Mouse (Mus musculus): ENCODE data around the gene Ginm1. TPM values are rescaled to one million over a fixed set of nuclear protein-coding genes. Genes with fewer than 3 reads are reported as not detected.

The Ginm1 gene
- polyA plus RNA-seq (2014; fragmentation: Nextera tagmentation; extraction: Ambion mirVana), result 82.9 and 87.3 TPM in 2 replicates

- peak within 1 kb of the TSS; percentile 34; the same call in 1 of the 2 replicates for H3K27ac ChIP-seq (replicated peaks; ENCODE audit: low read depth, low read length)
- peak; percentile 95 for ATAC-seq (ENCODE audit: low read depth)
- no peaks in the 10 kb centered on the region for H3K27me3 ChIP-seq (replicated peaks; ENCODE audit: control insufficient read depth, insufficient read depth, low read length)
- under 1% methylated on average over 51 of the region's 52 CpGs for whole genome bisulfite sequencing
- H3K4me2 ChIP-seq (ENCODE audit: low read depth, low read length), result peak within 1 kb of the TSS; percentile 76
- H3K4me1 ChIP-seq (ENCODE audit: control insufficient read depth, insufficient read depth, low read length), result peaks cover 11% of the 10 kb centered on the region
- H3K9me3 ChIP-seq (ENCODE audit: control insufficient read depth, low read length), result no peaks in the 10 kb centered on the region
- DNase-seq (ENCODE audit: low spot score), result peak; percentile 95
- H3K4me3 ChIP-seq (ENCODE audit: low read depth, low read length), result peak within 1 kb of the TSS; percentile 97
- H3K36me3 ChIP-seq (ENCODE audit: control insufficient read depth, insufficient read depth, low read length), result peaks cover 42% of the 10 kb centered on the region
- peak within 1 kb of the TSS; percentile 84 for H3K9ac ChIP-seq (ENCODE audit: low read depth, low read length)
These were observed at the start of gene Ginm1, which contains the start of gene Ppil4 for GRCm38 (mm10) chr10:7792751-7793385. Gene Ginm1, minus strand, starts transcription at chr10:7792824. Gene Ppil4, plus strand, starts transcription at chr10:7792891.

- H3K4me3 ChIP-seq (ENCODE audit: low read depth, low read length), result no peak overlapping the region
- H3K27ac ChIP-seq (replicated peaks; ENCODE audit: low read depth, low read length), result no peak overlapping the region
- no peak overlapping the region for H3K4me2 ChIP-seq (ENCODE audit: low read depth, low read length)
- no peaks in the 10 kb centered on the region for H3K36me3 ChIP-seq (ENCODE audit: control insufficient read depth, insufficient read depth, low read length)
- DNase-seq (ENCODE audit: low spot score), result peak; percentile 28
- no peak for ATAC-seq (ENCODE audit: low read depth)
- no peak overlapping the region for H3K9ac ChIP-seq (ENCODE audit: low read depth, low read length)
- H3K9me3 ChIP-seq (ENCODE audit: control insufficient read depth, low read length), result no peaks in the 10 kb centered on the region
- no peaks in the 10 kb centered on the region for H3K27me3 ChIP-seq (replicated peaks; ENCODE audit: control insufficient read depth, insufficient read depth, low read length)
- WGBS, result 63% methylated on average over 14 of the region's 14 CpGs
- H3K4me1 ChIP-seq (ENCODE audit: control insufficient read depth, insufficient read depth, low read length), result no peaks in the 10 kb centered on the region
These were observed 49.0 kb upstream of the Ginm1 start for GRCm38 (mm10) chr10:7841571-7842080.

GRCm38 (mm10) chr10:7840785-7841184, 48.2 kb upstream of the Ginm1 start:
- WGBS, result 52% methylated on average over 3 of the region's 3 CpGs
- Histone ChIP-seq H3K9ac (ENCODE audit: low read depth, low read length) (no peak overlapping the region), H3K27ac (replicated peaks; ENCODE audit: low read depth, low read length) (no peak overlapping the region), H3K9me3 (ENCODE audit: control insufficient read depth, low read length) (no peaks in the 10 kb centered on the region), H3K36me3 (ENCODE audit: control insufficient read depth, insufficient read depth, low read length) (no peaks in the 10 kb centered on the region), H3K27me3 (replicated peaks; ENCODE audit: control insufficient read depth, insufficient read depth, low read length) (no peaks in the 10 kb centered on the region), H3K4me1 (ENCODE audit: control insufficient read depth, insufficient read depth, low read length) (no peaks in the 10 kb centered on the region), H3K4me2 (ENCODE audit: low read depth, low read length) (no peak overlapping the region), H3K4me3 (ENCODE audit: low read depth, low read length) (no peak overlapping the region)
- ATAC-seq (ENCODE audit: low read depth) (no peak), DNase-seq (ENCODE audit: low spot score) (no peak)

- no peaks in the 10 kb centered on the region for H3K9me3 ChIP-seq (ENCODE audit: control insufficient read depth, low read length)
- no peak for ATAC-seq (ENCODE audit: low read depth)
- no peaks in the 10 kb centered on the region for H3K36me3 ChIP-seq (ENCODE audit: control insufficient read depth, insufficient read depth, low read length)
- 84% methylated on average over 2 of the region's 2 CpGs for WGBS
- no peak overlapping the region for H3K4me3 ChIP-seq (ENCODE audit: low read depth, low read length)
- H3K27me3 ChIP-seq (replicated peaks; ENCODE audit: control insufficient read depth, insufficient read depth, low read length), result no peaks in the 10 kb centered on the region
- no peaks in the 10 kb centered on the region for H3K4me1 ChIP-seq (ENCODE audit: control insufficient read depth, insufficient read depth, low read length)
- no peak overlapping the region for H3K9ac ChIP-seq (ENCODE audit: low read depth, low read length)
- no peak overlapping the region for H3K4me2 ChIP-seq (ENCODE audit: low read depth, low read length)
- no peak overlapping the region for H3K27ac ChIP-seq (replicated peaks; ENCODE audit: low read depth, low read length)
- DNase-seq (ENCODE audit: low spot score), result no peak
These were observed 47.7 kb upstream of the Ginm1 start for GRCm38 (mm10) chr10:7840353-7840733.

GRCm38 (mm10) chr10:7839551-7840352, 47.1 kb upstream of the Ginm1 start:
- H3K4me3 ChIP-seq (ENCODE audit: low read depth, low read length), result no peak overlapping the region
- H3K27ac ChIP-seq (replicated peaks; ENCODE audit: low read depth, low read length), result no peak overlapping the region
- H3K36me3 ChIP-seq (ENCODE audit: control insufficient read depth, insufficient read depth, low read length), result no peaks in the 10 kb centered on the region
- H3K27me3 ChIP-seq (replicated peaks; ENCODE audit: control insufficient read depth, insufficient read depth, low read length), result no peaks in the 10 kb centered on the region
- 0 out of 2 replicates have a peak, but pooled peaks have one; percentile 14 for ATAC-seq (ENCODE audit: low read depth)
- H3K9ac ChIP-seq (ENCODE audit: low read depth, low read length), result no peak overlapping the region
- DNase-seq (ENCODE audit: low spot score), result peak; percentile 33
- H3K9me3 ChIP-seq (ENCODE audit: control insufficient read depth, low read length), result no peaks in the 10 kb centered on the region
- WGBS, result 84% methylated on average over 22 of the region's 22 CpGs
- no peaks in the 10 kb centered on the region for H3K4me1 ChIP-seq (ENCODE audit: control insufficient read depth, insufficient read depth, low read length)
- no peak overlapping the region for H3K4me2 ChIP-seq (ENCODE audit: low read depth, low read length)

- WGBS, result 71% methylated on average over 5 of the region's 5 CpGs
- no peaks in the 10 kb centered on the region for H3K27me3 ChIP-seq (replicated peaks; ENCODE audit: control insufficient read depth, insufficient read depth, low read length)
- H3K27ac ChIP-seq (replicated peaks; ENCODE audit: low read depth, low read length), result no peak overlapping the region
- H3K4me2 ChIP-seq (ENCODE audit: low read depth, low read length), result no peak overlapping the region
- no peaks in the 10 kb centered on the region for H3K9me3 ChIP-seq (ENCODE audit: control insufficient read depth, low read length)
- H3K4me3 ChIP-seq (ENCODE audit: low read depth, low read length), result no peak overlapping the region
- ATAC-seq (ENCODE audit: low read depth), result peak; percentile 48; the same call in 1 of the 2 replicates
- no peaks in the 10 kb centered on the region for H3K36me3 ChIP-seq (ENCODE audit: control insufficient read depth, insufficient read depth, low read length)
- no peak for DNase-seq (ENCODE audit: low spot score)
- H3K9ac ChIP-seq (ENCODE audit: low read depth, low read length), result no peak overlapping the region
- no peaks in the 10 kb centered on the region for H3K4me1 ChIP-seq (ENCODE audit: control insufficient read depth, insufficient read depth, low read length)
These were observed 46.3 kb upstream of the Ginm1 start for GRCm38 (mm10) chr10:7838874-7839421.

GRCm38 (mm10) chr10:7838036-7838435, 45.4 kb upstream of the Ginm1 start:
- no peaks in the 10 kb centered on the region for H3K4me1 ChIP-seq (ENCODE audit: control insufficient read depth, insufficient read depth, low read length)
- no peak for DNase-seq (ENCODE audit: low spot score)
- H3K4me3 ChIP-seq (ENCODE audit: low read depth, low read length), result no peak overlapping the region
- no peaks in the 10 kb centered on the region for H3K36me3 ChIP-seq (ENCODE audit: control insufficient read depth, insufficient read depth, low read length)
- no peak overlapping the region for H3K9ac ChIP-seq (ENCODE audit: low read depth, low read length)
- ATAC-seq (ENCODE audit: low read depth), result peak; percentile 23; the same call in 1 of the 2 replicates
- H3K4me2 ChIP-seq (ENCODE audit: low read depth, low read length), result no peak overlapping the region
- H3K9me3 ChIP-seq (ENCODE audit: control insufficient read depth, low read length), result no peaks in the 10 kb centered on the region
- no peak overlapping the region for H3K27ac ChIP-seq (replicated peaks; ENCODE audit: low read depth, low read length)
- 80% methylated on average over 8 of the region's 8 CpGs for WGBS
- H3K27me3 ChIP-seq (replicated peaks; ENCODE audit: control insufficient read depth, insufficient read depth, low read length), result no peaks in the 10 kb centered on the region

GRCm38 (mm10) chr10:7837446-7837845, 44.8 kb upstream of the Ginm1 start:
- Histone ChIP-seq H3K9ac (ENCODE audit: low read depth, low read length) (no peak overlapping the region), H3K4me2 (ENCODE audit: low read depth, low read length) (no peak overlapping the region), H3K4me1 (ENCODE audit: control insufficient read depth, insufficient read depth, low read length) (peaks cover under 1% of the 10 kb centered on the region; the same call in 1 of the 2 replicates), H3K27ac (replicated peaks; ENCODE audit: low read depth, low read length) (no peak overlapping the region), H3K27me3 (replicated peaks; ENCODE audit: control insufficient read depth, insufficient read depth, low read length) (no peaks in the 10 kb centered on the region), H3K9me3 (ENCODE audit: control insufficient read depth, low read length) (no peaks in the 10 kb centered on the region), H3K4me3 (ENCODE audit: low read depth, low read length) (no peak overlapping the region), H3K36me3 (ENCODE audit: control insufficient read depth, insufficient read depth, low read length) (no peaks in the 10 kb centered on the region)
- 88% methylated on average over 8 of the region's 8 CpGs for WGBS
- DNase-seq (ENCODE audit: low spot score) (no peak), ATAC-seq (ENCODE audit: low read depth) (no peak)

Measured in embryonic facial prominence, embryonic 14.5 days (tissue).